In genomic region chr14:25710681-25711080, GRCm38 (mm10) we compare ENCODE assay signal across 14 mouse cellular contexts. TPM values are rescaled to one million over a fixed set of nuclear protein-coding genes. Genes with fewer than 3 reads are reported as not detected.
DNase-seq lines count a peak whose midpoint lies in the region; ATAC-seq lines count a peak whose summit lies in the region.
"Had no signal": no experiment of that assay in that cellular context is flagged by ENCODE, and none has a peak within 500 bp of the region (broad histone marks: within the 10 kb centered on the region; RNA-seq: fewer than 3 reads in every experiment).

No protein-coding gene starts in this region.

- H3K27ac ChIP-seq in heart, embryonic 10.5 days = peak overlapping the region; percentile 86
- peak overlapping the region; percentile 64 for H3K27ac ChIP-seq in kidney, embryonic 16.5 days (ENCODE audit: low read length)
- H3K27ac ChIP-seq in intestine, embryonic 14.5 days (ENCODE audit: low read depth) = peak overlapping the region; percentile 77
- H3K27ac ChIP-seq in liver, embryonic 16.5 days (ENCODE audit: low read length) = 0 out of 2 replicates have a peak overlapping the region, but pooled peaks have one; percentile 7
- H3K27ac ChIP-seq: embryonic facial prominence, embryonic 12.5 days; midbrain, embryonic 15.5 days; neural tube, embryonic 13.5 days had no signal

- H3K9ac ChIP-seq in kidney, embryonic 16.5 days (replicated peaks; ENCODE audit: low read length) = no peak overlapping the region
- H3K9ac ChIP-seq in intestine, embryonic 14.5 days (ENCODE audit: low read length) = no peak overlapping the region
- no peak overlapping the region for H3K9ac ChIP-seq in liver, embryonic 16.5 days (ENCODE audit: low read depth, low read length)
- H3K9ac ChIP-seq: embryonic facial prominence, embryonic 12.5 days; midbrain, embryonic 15.5 days; neural tube, embryonic 13.5 days had no signal

- peaks cover 20% of the 10 kb centered on the region for H3K36me3 ChIP-seq in heart, embryonic 10.5 days
- H3K36me3 ChIP-seq in kidney, embryonic 16.5 days (ENCODE audit: insufficient read depth, low read length) = no peaks in the 10 kb centered on the region
- peaks cover 18% of the 10 kb centered on the region for H3K36me3 ChIP-seq in intestine, embryonic 14.5 days (ENCODE audit: control insufficient read depth, insufficient read depth, low read length)
- H3K36me3 ChIP-seq in liver, embryonic 16.5 days (ENCODE audit: control insufficient read depth, insufficient read depth) = no peaks in the 10 kb centered on the region
- H3K36me3 ChIP-seq: midbrain, embryonic 15.5 days; neural tube, embryonic 13.5 days had no signal

- 43% methylated on average over 4 of the region's 4 CpGs for WGBS in heart, embryonic 10.5 days
- 66% methylated on average over 4 of the region's 4 CpGs for WGBS in kidney, embryonic 16.5 days
- 58% methylated on average over 4 of the region's 4 CpGs for WGBS in intestine, embryonic 14.5 days
- 75% methylated on average over 4 of the region's 4 CpGs for WGBS in liver, embryonic 16.5 days (ENCODE audit: insufficient replicate concordance)

- H3K4me3 ChIP-seq in heart, embryonic 10.5 days = no peak overlapping the region
- H3K4me3 ChIP-seq in kidney, embryonic 16.5 days (ENCODE audit: low read length) = no peak overlapping the region
- H3K4me3 ChIP-seq in intestine, embryonic 14.5 days (ENCODE audit: low read depth, low read length) = no peak overlapping the region
- H3K4me3 ChIP-seq in liver, embryonic 16.5 days (ENCODE audit: low read depth, low read length) = no peak overlapping the region
- H3K4me3 ChIP-seq: embryonic facial prominence, embryonic 12.5 days; midbrain, embryonic 15.5 days; neural tube, embryonic 13.5 days had no signal

- no peaks in the 10 kb centered on the region for H3K9me3 ChIP-seq in heart, embryonic 10.5 days
- H3K9me3 ChIP-seq in kidney, embryonic 16.5 days (ENCODE audit: low read length) = no peaks in the 10 kb centered on the region
- no peaks in the 10 kb centered on the region for H3K9me3 ChIP-seq in intestine, embryonic 14.5 days (ENCODE audit: control insufficient read depth, low read length)
- H3K9me3 ChIP-seq in liver, embryonic 16.5 days (replicated peaks; ENCODE audit: control insufficient read depth, low read length) = no peaks in the 10 kb centered on the region
- H3K9me3 ChIP-seq: embryonic facial prominence, embryonic 12.5 days; midbrain, embryonic 15.5 days; neural tube, embryonic 13.5 days had no signal

- H3K4me1 ChIP-seq in heart, embryonic 10.5 days = peaks cover 56% of the 10 kb centered on the region
- peaks cover 44% of the 10 kb centered on the region for H3K4me1 ChIP-seq in kidney, embryonic 16.5 days (ENCODE audit: insufficient read depth, low read length)
- H3K4me1 ChIP-seq in intestine, embryonic 14.5 days (replicated peaks; ENCODE audit: control insufficient read depth, insufficient read depth, low read length) = peaks cover 39% of the 10 kb centered on the region
- peaks cover 33% of the 10 kb centered on the region for H3K4me1 ChIP-seq in liver, embryonic 16.5 days (ENCODE audit: control insufficient read depth, low read depth, low read length)
- H3K4me1 ChIP-seq: midbrain, embryonic 15.5 days had no signal

- intact Hi-C loops in heart, postnatal 14 days (cut with DNase I) = loop anchor here (2.0 kb wide), 1 partner anchor 90 kb away; no protein-coding TSS in a partner anchor

- 0 out of 2 replicates have a peak, but pooled peaks cover 6% of the 10 kb centered on the region for H3K27me3 ChIP-seq in heart, embryonic 10.5 days (ENCODE audit: insufficient read depth, poor library complexity, severe bottlenecking)
- H3K27me3 ChIP-seq in kidney, embryonic 16.5 days (ENCODE audit: insufficient read depth, low read length) = no peaks in the 10 kb centered on the region
- H3K27me3 ChIP-seq in intestine, embryonic 14.5 days (replicated peaks; ENCODE audit: control insufficient read depth, insufficient read depth, low read length) = no peaks in the 10 kb centered on the region
- H3K27me3 ChIP-seq in liver, embryonic 16.5 days (ENCODE audit: control insufficient read depth, insufficient read depth, low read depth, low read length) = no peaks in the 10 kb centered on the region
- H3K27me3 ChIP-seq: embryonic facial prominence, embryonic 12.5 days; midbrain, embryonic 15.5 days; neural tube, embryonic 13.5 days had no signal

- ATAC-seq in kidney, embryonic 16.5 days (ENCODE audit: low FRiP score, low TSS enrichment) = no peak
- ATAC-seq in intestine, embryonic 14.5 days (replicated peaks; ENCODE audit: low FRiP score, low TSS enrichment, low read depth) = no peak
- no peak for ATAC-seq in liver, embryonic 16.5 days (ENCODE audit: low read depth)
- ATAC-seq: forebrain, embryonic 14.5 days; hindbrain, embryonic 16.5 days; midbrain, embryonic 15.5 days had no signal

- no peak overlapping the region for H3K4me2 ChIP-seq in kidney, embryonic 16.5 days (replicated peaks; ENCODE audit: low read depth, low read length)
- H3K4me2 ChIP-seq in intestine, embryonic 14.5 days (ENCODE audit: low read length) = no peak overlapping the region
- no peak overlapping the region for H3K4me2 ChIP-seq in liver, embryonic 16.5 days (ENCODE audit: low read depth, low read length)
- H3K4me2 ChIP-seq: embryonic facial prominence, embryonic 12.5 days; midbrain, embryonic 15.5 days; neural tube, embryonic 13.5 days had no signal

- no peak for DNase-seq in heart, embryonic 10.5 days (ENCODE audit: low spot score)
- no peak for DNase-seq in heart, postnatal 14 days
- no peak for DNase-seq in kidney, postnatal 10 days
- no peak for DNase-seq in intestine, embryonic 14.5 days (ENCODE audit: low spot score)
- no peak for DNase-seq in adrenal gland, postnatal 36 days
- no peak for DNase-seq in thymus, postnatal 4 days
- DNase-seq: lung, postnatal 14 days had no signal

RNA-seq across cellular contexts. Expression of gene Ppif, which starts 16.7 kb away (rescaled TPM):
- polyA plus RNA-seq in heart, embryonic 10.5 days (2016; fragmentation: Nextera tagmentation; extraction: Ambion mirVana) = 65.7 and 104 TPM in 2 replicates
- total RNA-seq in heart, postnatal 14 days (2021) = 100 to 1,000 TPM; 238 to 261 TPM
- 42.4 and 55.5 TPM in 2 replicates for polyA plus RNA-seq in kidney, embryonic 16.5 days (2015; fragmentation: Nextera tagmentation; extraction: Ambion mirVana)
- polyA plus RNA-seq in intestine, embryonic 14.5 days (2014; fragmentation: Nextera tagmentation; extraction: Ambion mirVana) = 71.2 and 71.4 TPM in 2 replicates
- 20.5 and 26.0 TPM in 2 replicates for polyA plus RNA-seq in liver, embryonic 16.5 days (2015; fragmentation: Nextera tagmentation; extraction: Ambion mirVana)
- 10 to 100 TPM; 24.4 to 27.7 TPM for total RNA-seq in adrenal gland, postnatal 36 days (2021)

RNA-seq across cellular contexts. Expression of gene Zcchc24, which starts 58.2 kb away (rescaled TPM):
- polyA plus RNA-seq in heart, embryonic 10.5 days (2016; fragmentation: Nextera tagmentation; extraction: Ambion mirVana) = 15.2 and 16.9 TPM in 2 replicates
- 10 to 100 TPM; 47.6 to 48.3 TPM for total RNA-seq in heart, postnatal 14 days (2021)
- polyA plus RNA-seq in kidney, embryonic 16.5 days (2015; fragmentation: Nextera tagmentation; extraction: Ambion mirVana) = 12.2 and 17.3 TPM in 2 replicates
- 32.8 and 33.6 TPM in 2 replicates for polyA plus RNA-seq in intestine, embryonic 14.5 days (2014; fragmentation: Nextera tagmentation; extraction: Ambion mirVana)
- 4.5 and 5.5 TPM in 2 replicates for polyA plus RNA-seq in liver, embryonic 16.5 days (2015; fragmentation: Nextera tagmentation; extraction: Ambion mirVana)
- 10 to 100 TPM; 21.2 to 21.3 TPM for total RNA-seq in adrenal gland, postnatal 36 days (2021)

Comparison
In these comparisons a context has a peak if more than half of its experiments do, and no peak if none do; other contexts are left out.
1. H3K27ac ChIP-seq: peak in every context shown above with its lines; median percentile 86 in heart, embryonic 10.5 days; 77 in intestine, embryonic 14.5 days; 64 in kidney, embryonic 16.5 days; 7 in liver, embryonic 16.5 days.